Mouse (Mus musculus) liver, adult 2 months (tissue): ENCODE results near the gene Ergic1.

Experiments used
- CTCF ChIP-seq: fragments of 200-500 bp; IDR thresholded peaks from 2 replicates; pipeline ENCODE4 v1.5.1; 2011; ENCODE audit warnings: low read depth, low read length, control low read depth
- POLR2A ChIP-seq: fragments of 200-500 bp; IDR thresholded peaks from 2 replicates; pipeline ENCODE4 v1.6.1; 2011; ENCODE audit warnings: low read length, control low read depth; ENCODE audit not compliant: insufficient read depth; ENCODE audit errors: extremely low read depth

DNA sequence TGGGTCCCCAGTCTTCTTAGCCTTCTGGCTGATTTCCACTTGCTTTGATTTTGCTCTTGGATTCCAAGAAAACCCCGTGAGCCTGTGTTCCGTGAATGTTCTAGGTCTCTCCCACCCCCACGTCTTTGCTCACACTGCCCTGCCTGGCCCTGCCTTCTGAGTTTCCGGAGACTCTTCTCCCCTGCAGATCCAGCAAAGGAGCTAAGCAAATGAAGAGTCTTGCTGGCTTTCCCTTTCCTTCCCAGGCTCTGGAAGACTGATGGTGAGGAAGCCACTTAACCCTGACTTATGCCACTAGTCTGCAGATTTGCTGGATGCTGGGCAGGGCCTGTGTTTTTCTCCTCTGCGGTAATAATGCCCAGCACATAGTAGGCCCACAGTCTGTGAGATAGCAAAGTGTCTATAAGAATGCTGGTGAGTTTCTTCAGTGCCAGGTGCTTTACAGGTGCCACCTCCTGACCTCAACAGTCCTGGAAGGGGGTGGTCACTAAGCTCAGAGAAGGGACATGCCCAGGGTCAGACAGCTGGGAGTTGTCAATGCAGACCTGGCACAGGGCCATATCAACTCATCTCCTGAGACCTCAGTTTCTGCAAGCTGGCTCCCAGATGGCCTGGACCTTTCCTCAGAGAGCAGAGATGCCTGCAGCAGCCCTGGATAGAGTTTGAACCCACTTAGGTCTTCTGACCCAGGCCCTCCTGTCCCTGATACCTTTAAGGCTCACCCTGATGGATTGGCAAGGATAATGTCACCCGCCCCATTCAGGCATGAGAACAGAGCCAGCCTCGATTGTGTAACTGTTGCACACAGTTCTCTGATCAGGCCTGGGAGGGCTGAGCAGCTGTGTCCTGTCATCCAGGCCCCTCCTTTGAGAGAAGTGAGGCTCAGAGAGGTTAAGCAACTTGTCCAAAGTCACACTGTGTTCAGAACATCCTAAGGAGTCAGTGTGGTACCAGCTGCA, 49.2 kb upstream of the Ergic1 start:
- TF ChIP-seq CTCF (no peak), POLR2A (no peak)
